Mouse (Mus musculus) thymus, adult 2 months (tissue): Measurements from ENCODE around the gene Usf1. TPM values are rescaled to one million over a fixed set of nuclear protein-coding genes. Genes with fewer than 3 reads are reported as not detected.

Experiments used
- DNase-seq: peaks from one replicate; pipeline ENCODE4 v3.0.0; 2021
- H3K27ac ChIP-seq: fragments of 200-500 bp; 2 replicates; pipeline ENCODE4 v1.5.1; 2012; ENCODE audit warnings: low read length, control low read depth; ENCODE audit not compliant: control insufficient read depth, insufficient read depth
- H3K27me3 ChIP-seq: fragments of 200-500 bp; 2 replicates; pipeline ENCODE4 v1.6.1; 2012; ENCODE audit warnings: mild to moderate bottlenecking, low read length, moderate library complexity, mixed read lengths; ENCODE audit not compliant: control insufficient read depth, insufficient read depth
- H3K36me3 ChIP-seq: fragments of 200-500 bp; 2 replicates; pipeline ENCODE4 v1.6.1; 2012; ENCODE audit warnings: mild to moderate bottlenecking, low read length, moderate library complexity; ENCODE audit not compliant: control insufficient read depth, insufficient read depth
- H3K4me1 ChIP-seq: fragments of 200-500 bp; replicated peaks from 2 replicates; pipeline ENCODE4 v1.6.1; 2012; ENCODE audit warnings: low read length; ENCODE audit not compliant: control insufficient read depth, insufficient read depth
- H3K4me3 ChIP-seq: fragments of 200-500 bp; 2 replicates; pipeline ENCODE4 v1.5.1; 2012; ENCODE audit warnings: mild to moderate bottlenecking, low read length, control low read depth, moderate library complexity; ENCODE audit not compliant: control insufficient read depth, insufficient read depth
- CTCF ChIP-seq: fragments of 200-500 bp; IDR thresholded peaks from 2 replicates; pipeline ENCODE4 v1.5.1; 2012; ENCODE audit warnings: mild to moderate bottlenecking, control low read depth, low read length, moderate library complexity, borderline replicate concordance; ENCODE audit not compliant: control insufficient read depth, poor library complexity, insufficient read depth; ENCODE audit errors: extremely low read depth
- POLR2A ChIP-seq: fragments of 200-500 bp; IDR thresholded peaks from 2 replicates; pipeline ENCODE4 v1.6.1; 2012; ENCODE audit warnings: mild to moderate bottlenecking, low read length, control low read depth, moderate library complexity; ENCODE audit not compliant: control insufficient read depth, poor library complexity, insufficient read depth; ENCODE audit errors: extremely low read depth
- WGBS: fragments of 180-500 bp; shearing (Covaris S2); methylation state at CpG from one replicate; pipeline ENCODE4 v1.1.7; 2018; 5-methylcytosine and 5-hydroxymethylcytosine counted together
- polyA plus RNA-seq: library from polyadenylated mRNA; depleted of rRNA; stranded (reverse); fragments of >200 nt; gene quantifications from 2 replicates; pipeline ENCODE4 v1.2.3, GENCODE M21; 2012

The Usf1 gene
- polyA plus RNA-seq, 1 experiment = 177 TPM

DNA sequence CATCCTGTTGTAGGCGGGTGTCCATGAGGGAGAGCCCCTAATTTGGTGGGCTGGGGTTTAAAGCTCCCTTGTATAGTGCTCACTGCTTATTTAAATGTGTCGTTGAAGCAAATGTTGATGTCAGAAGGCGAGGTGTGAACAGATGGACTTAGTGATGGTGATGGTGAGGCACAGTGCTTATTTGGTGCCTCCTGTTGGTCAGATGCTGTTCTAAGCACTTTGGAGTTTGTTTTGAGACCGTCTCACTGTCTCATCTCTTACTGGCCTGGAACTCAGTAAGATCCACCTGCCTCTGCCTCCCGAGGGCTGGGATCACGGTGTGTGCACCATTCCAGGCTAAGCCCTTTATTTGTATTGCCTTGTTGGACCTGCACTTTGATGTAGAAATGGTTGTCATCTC, 43.8 kb downstream of the Usf1 start:
- no peak for TF ChIP-seq POLR2A
- Histone ChIP-seq H3K4me3 (no peak overlapping the region), H3K4me1 (no peaks in the 10 kb centered on the region), H3K27me3 (no peaks in the 10 kb centered on the region), H3K36me3 (no peaks in the 10 kb centered on the region), H3K27ac (no peak overlapping the region)
- DNase-seq = no peak
- 86% methylated on average over 6 of the region's 6 CpGs for WGBS

DNA sequence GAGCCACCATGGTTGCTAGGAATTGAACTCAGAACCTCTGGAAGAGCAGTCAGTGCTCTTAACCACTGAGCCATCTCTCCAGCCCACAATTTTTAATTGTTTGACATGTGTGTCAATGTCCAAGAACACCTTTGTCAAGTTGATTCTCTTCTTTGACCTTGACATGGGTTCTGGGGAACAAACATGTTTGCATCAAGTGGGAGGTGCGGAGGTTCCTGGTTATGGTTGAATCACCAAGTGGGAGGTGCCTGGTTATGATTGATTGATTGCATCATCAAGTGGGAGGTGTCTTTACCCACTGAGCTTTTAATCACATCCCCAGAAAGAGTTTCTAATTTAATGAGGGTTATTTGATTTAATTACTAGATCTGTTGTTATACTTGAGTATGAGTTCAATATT, 46.5 kb downstream of the Usf1 start:
- TF ChIP-seq POLR2A = no peak
- no peak for TF ChIP-seq CTCF

GRCm38 (mm10) chr1:171459791-171460190, 48.7 kb downstream of the Usf1 start:
- WGBS = 78% methylated on average over 5 of the region's 5 CpGs
- Histone ChIP-seq H3K27me3 (no peaks in the 10 kb centered on the region), H3K4me3 (no peak overlapping the region), H3K36me3 (no peaks in the 10 kb centered on the region), H3K4me1 (no peaks in the 10 kb centered on the region), H3K27ac (no peak overlapping the region)
- DNase-seq = no peak
- no peak for TF ChIP-seq CTCF
- TF ChIP-seq POLR2A = no peak

More for the DNA sequence above, 46.5 kb downstream of the Usf1 start:
- Histone ChIP-seq H3K4me1 (no peaks in the 10 kb centered on the region), H3K27ac (no peak overlapping the region), H3K4me3 (no peak overlapping the region), H3K27me3 (no peaks in the 10 kb centered on the region), H3K36me3 (no peaks in the 10 kb centered on the region)
- DNase-seq = no peak
- 97% methylated on average over 1 of the region's 1 CpGs for WGBS

- H3K36me3 ChIP-seq = no peaks in the 10 kb centered on the region
- no peak overlapping the region for H3K27ac ChIP-seq
- no peaks in the 10 kb centered on the region for H3K27me3 ChIP-seq
- 96% methylated on average over 22 of the region's 22 CpGs for WGBS
- TF ChIP-seq POLR2A = no peak
- no peak for TF ChIP-seq CTCF
- no peaks in the 10 kb centered on the region for H3K4me1 ChIP-seq
- no peak for DNase-seq
- H3K4me3 ChIP-seq = no peak overlapping the region
Observed at GRCm38 (mm10) chr1:171460551-171461503, 49.7 kb downstream of the Usf1 start.

DNA sequence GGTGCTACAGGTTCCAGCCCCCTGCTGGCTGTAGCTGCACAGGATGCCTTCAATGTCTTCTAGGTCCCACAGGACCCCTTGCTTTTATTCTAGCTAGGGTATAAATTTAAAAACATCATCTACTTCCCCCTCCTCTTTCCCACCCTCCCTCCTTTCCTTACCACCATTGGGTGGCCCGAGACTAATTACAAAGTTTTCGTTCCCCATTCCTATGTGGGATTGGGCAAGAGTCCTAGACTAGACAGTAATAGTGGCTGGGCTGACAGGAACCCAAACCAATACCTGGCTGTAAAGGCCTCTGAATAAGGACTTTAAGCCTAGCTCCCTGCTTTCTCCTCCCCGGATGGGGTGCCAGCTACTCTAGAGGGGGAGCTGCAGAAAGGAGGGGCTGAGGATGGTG, 52.0 kb downstream of the Usf1 start:
- no peak for TF ChIP-seq CTCF
- TF ChIP-seq POLR2A = no peak
- 89% methylated on average over 3 of the region's 3 CpGs for WGBS
- H3K4me3 ChIP-seq = no peak overlapping the region
- DNase-seq = no peak
- no peaks in the 10 kb centered on the region for H3K4me1 ChIP-seq
- H3K27ac ChIP-seq = no peak overlapping the region
- no peaks in the 10 kb centered on the region for H3K36me3 ChIP-seq
- H3K27me3 ChIP-seq = no peaks in the 10 kb centered on the region

- DNase-seq = no peak
- Histone ChIP-seq H3K27ac (no peak overlapping the region), H3K4me1 (no peaks in the 10 kb centered on the region), H3K36me3 (no peaks in the 10 kb centered on the region), H3K27me3 (no peaks in the 10 kb centered on the region), H3K4me3 (no peak overlapping the region)
- 90% methylated on average over 5 of the region's 5 CpGs for WGBS
- no peak for TF ChIP-seq CTCF
- TF ChIP-seq POLR2A = no peak
Observed at GRCm38 (mm10) chr1:171465749-171466412, 54.8 kb downstream of the Usf1 start.
